Mouse (Mus musculus): ENCODE data around the gene S100pbp.

Gene S100pbp

GRCm38 (mm10) chr4:129130149-129130548 is 59.4 kb downstream of the S100pbp start:
- DNase-seq (ENCODE audit: low spot score in 2 of 2) = peak in 1 of 2 experiments; percentile 20

GRCm38 (mm10) chr4:129129387-129129786 is 60.1 kb downstream of the S100pbp start:
- no peak for DNase-seq (ENCODE audit: low spot score in 2 of 2)

- DNase-seq (ENCODE audit: low spot score in 2 of 2) = no peak
Measured at GRCm38 (mm10) chr4:129128582-129129338, 60.8 kb downstream of the S100pbp start.

GRCm38 (mm10) chr4:129125736-129126451 is 63.6 kb downstream of the S100pbp start:
- no peak for DNase-seq (ENCODE audit: low spot score in 2 of 2)

GRCm38 (mm10) chr4:129124652-129125146 is 64.8 kb downstream of the S100pbp start:
- DNase-seq (ENCODE audit: low spot score in 2 of 2) = no peak

- no peak for DNase-seq (ENCODE audit: low spot score in 2 of 2)
Measured at GRCm38 (mm10) chr4:129122719-129123118, 66.8 kb downstream of the S100pbp start.

GRCm38 (mm10) chr4:129122107-129122506 is 67.4 kb downstream of the S100pbp start:
- no peak for DNase-seq (ENCODE audit: low spot score in 2 of 2)

GRCm38 (mm10) chr4:129121569-129122086 is 67.9 kb downstream of the S100pbp start, which contains the start of gene Hpca:
Hpca (minus strand) TSS chr4:129122036.
- DNase-seq (ENCODE audit: low spot score in 2 of 2) = no peak

- peak; percentile 37 to 56 for DNase-seq (ENCODE audit: low spot score in 2 of 2)
Measured at GRCm38 (mm10) chr4:129120520-129121445, 68.7 kb downstream of the S100pbp start.

- DNase-seq (ENCODE audit: low spot score in 2 of 2) = no peak
Measured at GRCm38 (mm10) chr4:129119708-129120107, 69.8 kb downstream of the S100pbp start.

- no peak for DNase-seq (ENCODE audit: low spot score in 2 of 2)
Measured at GRCm38 (mm10) chr4:129117720-129118510, 71.6 kb downstream of the S100pbp start.

- DNase-seq (ENCODE audit: low spot score in 2 of 2) = no peak
Measured at GRCm38 (mm10) chr4:129116703-129117102, 72.8 kb downstream of the S100pbp start.

- DNase-seq (ENCODE audit: low spot score in 2 of 2) = peak in 1 of 2 experiments; percentile 45
Measured at GRCm38 (mm10) chr4:129113083-129113988, 76.2 kb downstream of the S100pbp start.

GRCm38 (mm10) chr4:129112231-129112630 is 77.3 kb downstream of the S100pbp start:
- no peak for DNase-seq (ENCODE audit: low spot score in 2 of 2)

- DNase-seq (ENCODE audit: low spot score in 2 of 2) = no peak
Measured at GRCm38 (mm10) chr4:129111350-129111749, 78.2 kb downstream of the S100pbp start.

GRCm38 (mm10) chr4:129110804-129111203 is 78.7 kb downstream of the S100pbp start:
- no peak for DNase-seq (ENCODE audit: low spot score in 2 of 2)

- no peak for DNase-seq (ENCODE audit: low spot score in 2 of 2)
Measured at GRCm38 (mm10) chr4:129108624-129109023, 80.9 kb downstream of the S100pbp start.

GRCm38 (mm10) chr4:129107348-129107899 is 82.1 kb downstream of the S100pbp start:
- DNase-seq (ENCODE audit: low spot score in 2 of 2) = no peak

- DNase-seq (ENCODE audit: low spot score in 2 of 2) = no peak
Measured at GRCm38 (mm10) chr4:129106073-129106472, 83.5 kb downstream of the S100pbp start.

Measured in spleen, postnatal 14 days (tissue).